Mouse (Mus musculus) MEL-GATA-1-ER (cell line): ENCODE measurements around the gene Olfr1205.

ENCODE experiments used
- DNase-seq: peaks from one replicate; pipeline ENCODE4 v3.0.0-alpha.2; 2012; ENCODE audit warnings: low read depth; ENCODE audit errors: extremely low read depth

The Olfr1205 gene

DNA sequence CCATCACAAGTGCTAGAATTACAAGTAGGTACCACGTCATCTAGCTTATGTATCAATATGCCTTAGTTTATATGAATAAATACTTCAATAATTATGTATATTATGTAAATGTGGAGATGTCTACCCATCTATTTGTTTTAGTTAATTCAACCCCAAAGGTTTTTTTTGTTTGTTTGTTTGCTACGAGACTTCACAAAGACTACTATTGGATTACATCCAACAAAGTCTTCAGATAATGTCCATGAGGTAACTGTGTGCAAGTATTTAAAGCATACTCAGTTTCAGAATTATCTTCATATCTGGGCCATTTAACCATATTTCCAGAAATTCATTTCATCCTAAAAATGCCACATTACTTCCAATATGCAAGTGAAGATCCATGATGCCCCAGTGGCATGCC is at the start of gene Olfr1205:
TSS of gene Olfr1205 (plus strand) at position 301 of the 400 bp plus-strand sequence.
- no peak for DNase-seq

DNA sequence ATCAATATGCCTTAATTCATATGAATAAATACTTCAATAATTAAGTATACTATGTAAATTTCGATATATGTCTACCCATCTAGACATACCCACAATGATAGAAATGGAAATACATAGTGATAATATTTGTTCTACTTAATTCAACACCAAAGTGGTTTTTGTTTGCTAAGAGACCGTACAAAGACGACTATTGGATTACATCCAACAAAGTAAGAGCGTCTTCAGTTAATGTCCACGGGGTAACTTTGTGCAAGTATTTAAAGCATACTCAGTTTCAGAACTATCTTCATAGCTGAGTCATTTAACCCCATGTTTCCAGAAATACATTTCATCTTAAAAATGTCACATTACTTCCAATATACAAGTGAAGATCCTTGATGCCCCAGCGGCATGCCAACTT is 36.8 kb upstream of the Olfr1205 start, which contains the start of gene Olfr1201:
TSS of gene Olfr1201 (plus strand) at position 301 of the 400 bp plus-strand sequence.
- DNase-seq: no peak

DNA sequence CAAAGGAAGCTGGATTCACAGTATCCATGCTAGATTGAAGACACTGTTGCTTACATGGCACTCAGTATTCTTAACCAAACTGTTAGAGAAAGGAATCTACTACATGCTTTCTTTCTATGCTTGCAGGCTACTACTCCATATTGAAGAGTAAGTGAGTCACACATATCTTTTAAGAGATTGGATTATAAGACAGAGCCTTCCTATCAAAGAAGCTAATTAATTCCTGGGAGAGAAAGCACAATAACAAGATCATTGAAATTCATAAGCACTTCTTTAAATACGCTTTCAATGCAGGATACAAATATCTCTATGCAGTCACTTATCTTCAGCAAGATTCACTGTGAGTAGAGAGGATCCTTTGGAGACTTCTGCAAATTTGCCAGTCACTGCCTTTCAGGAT is 15.3 kb upstream of the Olfr1205 start, which contains the start of gene Olfr1202:
TSS of gene Olfr1202 (plus strand) at position 301 of the 400 bp plus-strand sequence.
- DNase-seq: no peak

- DNase-seq: no peak
Observed at GRCm38 (mm10) chr2:88838477-88838876, 8.9 kb downstream of the Olfr1205 start.

GRCm38 (mm10) chr2:88848992-88849391 is 19.5 kb downstream of the Olfr1205 start, which contains the start of gene Olfr1204:
Olfr1204 (plus strand) TSS chr2:88849292.
- DNase-seq: no peak

- DNase-seq: no peak
Observed at GRCm38 (mm10) chr2:88862931-88863330, 33.4 kb downstream of the Olfr1205 start, which contains the start of gene Olfr1206. Olfr1206 (plus strand) TSS chr2:88863231.
